Mouse (Mus musculus): ENCODE results near the gene Ccdc90b. TPM values are rescaled to one million over a fixed set of nuclear protein-coding genes. Genes with fewer than 3 reads are reported as not detected.

Ccdc90b gene
- total RNA-seq (2021) = 10 to 100 TPM; 14.9 to 15.6 TPM
- long read RNA-seq, transcript Ccdc90b-201 (9 exons, 1,596 nt) = major isoform, 11 of 16 reads
- long read RNA-seq, partial matches to known transcripts = 0 of 16 reads
- long read RNA-seq, other reads (novel, unspliced or antisense) = 5 of 16 reads

DNA sequence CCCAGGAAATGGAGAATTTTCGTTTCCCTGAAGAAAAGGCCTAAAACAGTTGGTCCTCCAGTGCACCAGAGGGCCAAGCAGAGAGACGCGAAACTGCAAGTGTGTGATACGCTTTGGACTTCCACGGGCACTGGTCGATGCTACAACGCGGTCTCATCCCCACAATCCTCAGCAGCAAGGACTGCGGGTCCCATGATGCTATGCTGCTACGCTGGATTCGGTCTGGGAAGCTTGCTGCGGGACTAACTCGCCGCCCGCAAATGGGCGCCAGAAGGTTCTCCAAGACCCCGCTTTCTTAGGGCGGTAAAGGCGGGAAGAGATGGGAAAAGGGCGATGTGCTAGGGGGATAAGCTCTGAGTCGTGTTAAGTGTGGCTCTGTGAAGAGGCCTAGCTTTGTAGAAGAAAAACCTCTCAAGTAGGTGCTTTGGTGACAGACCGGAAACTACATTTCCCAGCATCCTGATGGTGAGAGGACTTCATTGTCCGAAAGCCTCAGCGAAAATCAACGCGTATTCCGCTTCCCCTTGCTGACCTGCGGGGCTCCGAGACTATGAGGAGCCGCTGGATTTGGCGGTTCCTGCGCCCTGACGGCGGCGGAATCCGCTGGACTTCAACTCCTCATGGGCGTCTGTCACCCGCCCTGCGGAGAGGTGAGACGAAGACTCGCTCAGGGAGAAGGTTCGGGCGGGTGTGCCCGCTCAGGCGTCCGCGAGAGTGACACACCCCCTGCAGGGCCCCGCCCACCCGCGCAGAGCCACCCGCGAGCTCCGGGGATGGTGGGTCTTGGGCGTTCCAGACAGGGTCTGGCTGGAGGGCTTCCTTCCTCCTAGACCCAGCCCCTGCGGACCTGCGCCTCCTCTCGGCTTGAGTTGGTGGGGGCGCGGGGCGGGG, at the start of gene Ccdc90b:
Gene Ccdc90b, plus strand, starts transcription at position 164 of the 891 bp plus-strand sequence.
- peak; percentile 91 to 97 for DNase-seq (ENCODE audit: low spot score in 2 of 2)

DNA sequence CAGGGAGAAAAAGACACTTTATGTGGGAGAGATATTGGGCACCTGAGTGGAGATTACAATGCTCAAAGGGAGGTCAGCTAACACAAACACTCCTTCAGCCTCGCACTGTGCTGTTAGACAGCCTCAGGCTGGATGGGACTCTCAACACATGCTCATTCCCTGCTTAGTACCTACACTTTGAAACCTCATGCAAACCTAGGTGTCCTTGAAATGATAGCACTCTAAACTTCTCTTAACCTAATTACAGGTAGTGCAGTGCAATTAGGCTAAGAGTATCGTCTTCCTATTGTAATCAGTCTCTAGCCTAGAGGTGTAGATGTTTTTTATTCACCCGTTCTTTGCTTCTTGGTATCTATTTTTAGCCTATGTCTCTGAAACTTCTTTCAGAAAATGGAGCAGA, 40.6 kb upstream of the Ccdc90b start:
- DNase-seq (ENCODE audit: low spot score in 2 of 2) = no peak

DNA sequence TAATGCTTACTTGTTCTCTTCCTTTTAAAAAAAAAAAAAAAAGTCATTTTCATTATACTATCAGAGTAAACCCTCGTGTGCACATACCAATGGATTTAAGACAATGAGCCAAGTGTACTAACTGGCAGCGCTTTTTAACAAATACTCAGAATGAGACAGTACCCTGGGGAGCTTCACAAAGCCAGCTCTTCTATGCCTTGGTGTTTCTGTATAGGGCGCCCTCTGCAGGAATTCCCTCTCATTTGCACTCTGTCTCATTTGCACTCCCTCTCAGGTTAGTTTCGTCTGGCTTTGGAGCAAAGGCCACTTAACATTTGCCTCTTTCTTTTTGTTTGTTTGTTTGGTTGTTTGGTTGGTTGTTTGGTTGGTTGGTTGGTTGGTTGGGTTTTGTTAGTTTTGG, 40.1 kb upstream of the Ccdc90b start:
- peak in 1 of 2 experiments; percentile 58 for DNase-seq (ENCODE audit: low spot score in 2 of 2)

DNA sequence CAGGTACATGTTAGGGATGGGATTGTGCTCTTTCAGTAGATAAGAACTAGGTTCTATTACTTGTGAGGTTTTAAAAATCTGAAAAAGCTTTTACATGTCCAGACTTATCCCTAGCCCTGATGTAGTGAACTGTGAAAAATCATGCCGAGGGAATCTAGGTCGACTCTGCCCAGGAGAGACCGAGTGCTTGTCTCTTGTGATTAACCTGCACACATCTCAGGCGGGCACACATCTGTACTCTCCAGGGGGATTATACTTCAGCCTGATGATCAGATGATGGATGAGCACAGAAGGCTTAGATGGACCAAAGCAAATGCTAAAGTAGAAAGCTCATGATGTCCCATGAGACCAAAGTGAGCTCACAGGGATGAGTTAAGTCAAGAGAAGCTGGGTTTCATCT, 31.7 kb upstream of the Ccdc90b start:
- DNase-seq (ENCODE audit: low spot score in 2 of 2) = no peak

DNA sequence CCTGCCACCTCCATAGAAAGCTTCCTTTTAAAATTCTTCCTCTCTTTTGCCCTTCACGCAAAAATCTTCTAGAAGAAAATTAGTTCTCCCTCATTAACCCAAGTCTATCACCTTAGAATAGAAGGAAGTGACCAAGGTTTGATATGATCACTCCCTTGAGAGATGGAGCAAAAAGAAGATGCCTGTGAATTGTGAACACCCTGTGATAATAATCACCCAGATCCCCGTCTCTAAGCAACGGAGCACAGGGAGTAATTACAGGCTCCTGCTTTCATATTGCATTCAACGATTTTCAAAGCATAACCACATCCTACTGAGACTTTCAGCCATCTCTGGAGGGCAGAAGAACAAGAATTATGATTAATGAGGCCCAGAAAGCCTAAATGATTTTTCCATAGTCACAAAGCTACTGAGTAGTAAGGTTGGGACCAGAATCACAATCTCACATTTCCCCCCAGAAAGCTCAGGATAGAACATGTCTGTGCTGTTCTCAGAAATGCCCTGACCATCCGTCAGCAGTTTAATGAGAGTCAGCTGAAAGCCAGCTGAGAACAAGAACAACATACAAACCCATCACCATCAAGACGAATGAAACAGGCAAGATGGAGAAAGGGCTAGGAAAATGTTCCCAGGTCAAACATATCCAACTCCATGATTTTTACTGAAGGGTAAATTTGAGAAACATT, 28.5 kb upstream of the Ccdc90b start:
- DNase-seq (ENCODE audit: low spot score in 2 of 2) = peak in 1 of 2 experiments; percentile 31

DNA sequence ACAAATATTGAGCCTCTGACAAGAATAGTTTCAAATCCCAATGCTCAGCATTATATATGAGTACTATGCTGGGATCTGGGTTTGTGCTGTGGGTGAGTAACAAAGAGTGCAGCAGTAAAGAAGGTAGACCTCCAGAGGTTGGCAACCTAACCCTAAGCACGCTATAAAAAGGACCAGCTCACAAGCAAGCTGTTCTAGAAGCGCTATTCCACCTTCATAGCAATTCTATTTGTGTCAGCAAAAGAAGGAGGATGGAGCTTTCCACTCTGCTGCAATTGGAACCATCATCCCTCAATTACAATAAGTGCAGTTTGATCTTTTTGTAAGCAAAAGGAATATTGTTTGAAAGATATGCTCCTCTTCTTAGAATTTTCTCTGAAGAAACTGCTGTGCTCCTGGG, 14.2 kb upstream of the Ccdc90b start:
- no peak for DNase-seq (ENCODE audit: low spot score in 2 of 2)

DNA sequence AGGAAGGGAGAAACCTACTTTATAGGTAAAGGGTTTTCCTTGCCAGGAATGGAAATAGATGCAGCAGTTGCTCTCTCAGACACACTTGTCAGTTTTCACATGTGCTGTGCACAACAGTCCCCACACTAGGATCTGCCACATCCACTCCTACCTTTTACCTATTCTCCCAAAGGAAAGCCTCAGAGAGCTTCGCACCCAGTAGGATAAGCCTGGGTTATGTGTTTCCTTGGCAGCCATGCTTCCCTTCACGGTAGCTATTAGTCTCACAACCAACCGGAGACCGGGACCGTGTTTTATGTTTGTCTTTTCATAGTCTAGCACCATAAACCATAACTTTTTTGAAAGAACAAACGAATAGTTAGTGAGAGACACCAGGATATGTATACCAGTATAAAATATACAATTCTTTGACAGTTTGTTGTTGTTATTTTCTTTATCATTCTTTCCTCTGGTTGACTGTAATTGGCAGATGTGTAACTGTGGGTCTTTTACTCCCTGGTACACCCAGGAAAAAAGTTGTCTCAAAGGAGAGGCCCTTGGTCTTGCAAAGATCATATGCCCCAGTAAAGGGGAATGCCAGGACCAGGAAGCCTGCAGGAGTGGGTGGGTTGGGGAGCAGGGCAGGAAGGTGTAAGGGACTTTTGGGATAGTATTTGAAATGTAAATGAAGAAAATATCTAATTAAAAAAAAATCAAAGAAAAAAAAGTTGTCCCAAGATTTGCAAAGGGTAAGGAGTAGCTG, 10.5 kb upstream of the Ccdc90b start:
- DNase-seq (ENCODE audit: low spot score in 2 of 2) = no peak

DNA sequence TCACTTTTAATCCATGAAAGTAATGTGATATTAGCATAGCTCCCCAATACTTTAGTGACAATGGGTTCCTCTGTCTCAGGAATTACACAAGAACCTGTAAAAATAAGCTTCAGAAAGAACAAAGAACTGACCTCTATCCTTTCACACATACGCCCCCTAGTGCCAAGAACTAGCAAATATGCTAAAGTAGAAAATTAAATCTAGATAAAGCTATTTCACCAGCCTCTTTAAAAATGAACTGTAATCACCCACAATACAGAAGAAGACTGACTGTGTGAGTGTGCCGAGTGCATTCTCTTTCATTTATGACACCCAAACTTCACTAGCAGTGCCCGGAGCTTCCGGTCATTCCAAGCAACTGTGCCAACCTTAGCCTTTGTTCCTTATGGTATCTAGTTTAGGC, 10.0 kb upstream of the Ccdc90b start:
- peak in 1 of 2 experiments; percentile 70 for DNase-seq (ENCODE audit: low spot score in 2 of 2)

DNA sequence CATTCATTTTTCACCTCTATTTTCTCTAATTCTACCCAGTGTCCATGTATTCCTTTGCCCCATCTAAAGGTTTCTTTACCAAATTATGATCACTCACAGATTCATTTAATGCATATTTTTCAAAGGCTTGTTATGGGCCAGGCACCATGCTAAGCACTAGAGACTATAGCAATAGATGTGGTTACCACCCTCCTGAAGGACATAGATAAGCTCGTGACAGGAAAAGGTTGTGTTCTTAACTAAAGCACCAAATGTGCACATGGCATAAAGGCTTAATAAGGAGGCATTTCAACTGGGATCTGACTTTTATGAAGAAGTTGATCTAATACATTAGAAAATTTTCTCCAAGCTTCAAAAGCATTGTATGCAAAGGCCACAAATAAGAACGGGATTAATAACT, 2.2 kb upstream of the Ccdc90b start:
- no peak for DNase-seq (ENCODE audit: low spot score in 2 of 2)

DNA sequence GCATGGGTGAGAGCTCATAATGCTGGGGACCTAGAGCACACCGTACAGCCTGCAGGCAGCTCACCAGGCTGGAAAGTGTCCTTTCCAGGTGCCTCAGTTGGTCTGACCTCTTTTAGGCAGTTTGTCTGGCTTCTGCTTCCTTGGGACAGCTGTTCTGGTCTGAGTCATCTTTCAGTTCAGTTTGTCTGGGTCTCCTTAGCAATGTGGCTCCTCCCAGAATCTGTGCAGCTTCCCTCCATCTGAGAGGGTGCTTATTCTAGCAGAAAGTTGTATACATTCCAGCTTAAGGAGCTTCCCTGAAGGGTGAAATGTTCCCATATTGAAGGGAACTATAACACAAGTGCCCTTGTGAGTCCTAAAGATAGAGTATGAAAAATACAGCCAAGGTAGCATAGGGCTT, 5.8 kb downstream of the Ccdc90b start:
- no peak for DNase-seq (ENCODE audit: low spot score in 2 of 2)

DNA sequence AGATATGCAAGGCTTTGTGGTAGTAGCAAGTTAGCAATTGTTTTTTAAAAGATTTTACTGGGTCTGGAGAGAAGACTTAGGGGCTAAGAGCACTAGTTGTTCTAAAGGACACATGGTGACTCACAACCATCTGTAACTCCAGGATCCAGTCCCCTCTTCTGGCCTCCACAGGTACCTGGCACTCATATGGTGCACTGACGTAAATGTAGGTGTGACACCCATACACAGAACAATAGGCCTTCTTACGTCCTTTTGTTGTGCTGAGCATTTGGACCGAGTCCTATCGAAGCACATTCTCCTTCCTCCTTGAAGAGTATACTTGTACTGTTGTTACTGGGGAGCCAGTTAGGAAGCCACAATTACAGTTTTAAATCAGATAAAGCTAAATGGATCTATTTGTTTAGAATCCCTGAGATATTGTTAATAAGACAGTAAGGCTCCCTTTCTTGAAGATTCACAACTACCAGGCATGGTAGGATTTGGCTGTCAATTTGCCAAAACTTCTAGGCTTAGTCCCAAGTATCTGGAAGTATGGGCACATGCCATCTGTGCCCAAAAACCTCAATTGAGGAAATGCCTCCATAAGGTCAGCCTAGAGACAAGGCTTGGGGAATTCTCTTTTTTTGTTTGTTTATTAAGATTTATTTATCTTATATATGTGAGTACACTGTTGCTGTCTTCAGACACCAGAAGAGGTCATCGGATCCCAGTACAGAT, 19.7 kb downstream of the Ccdc90b start:
- peak; percentile 19 to 57 for DNase-seq (ENCODE audit: low spot score in 2 of 2)

DNA sequence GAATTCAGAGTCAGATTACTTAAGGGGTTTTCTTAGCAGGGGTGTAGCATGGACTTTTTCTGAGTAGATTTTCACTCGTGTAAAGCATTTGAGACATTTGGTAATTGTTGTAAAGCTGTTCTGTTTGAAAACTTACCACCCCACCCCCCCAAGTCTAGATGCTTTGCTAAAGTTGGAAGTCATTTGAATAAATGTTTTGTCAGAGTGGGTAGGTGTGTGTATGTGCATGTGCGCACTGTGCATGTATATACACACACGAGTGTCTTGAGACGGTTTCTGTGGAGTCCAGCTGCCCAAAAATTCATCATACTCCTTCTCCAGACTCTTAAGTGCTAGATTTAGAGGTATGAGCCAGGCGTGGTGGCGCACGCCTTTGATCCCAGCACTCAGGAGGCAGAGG, 22.6 kb downstream of the Ccdc90b start:
- no peak for DNase-seq (ENCODE audit: low spot score in 2 of 2)

DNA sequence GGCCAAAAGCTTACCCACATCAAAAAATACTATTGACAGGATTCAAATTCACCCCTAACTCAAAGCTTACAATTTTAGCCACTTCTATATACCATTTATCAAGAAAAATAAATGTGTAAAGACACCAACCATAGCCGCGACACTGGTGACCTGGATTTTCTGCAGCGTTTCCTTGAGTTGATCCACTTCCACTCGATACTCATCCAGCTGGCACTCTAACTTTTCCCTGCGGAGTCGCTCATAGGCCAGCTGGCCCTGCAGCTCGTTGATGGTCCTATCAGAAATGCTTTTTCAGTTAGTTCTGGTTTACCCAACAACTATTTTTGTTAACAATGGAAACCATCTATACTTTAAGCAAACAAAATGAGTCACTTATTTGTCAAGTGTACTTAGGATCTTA, 29.0 kb downstream of the Ccdc90b start:
- no peak for DNase-seq (ENCODE audit: low spot score in 2 of 2)

DNA sequence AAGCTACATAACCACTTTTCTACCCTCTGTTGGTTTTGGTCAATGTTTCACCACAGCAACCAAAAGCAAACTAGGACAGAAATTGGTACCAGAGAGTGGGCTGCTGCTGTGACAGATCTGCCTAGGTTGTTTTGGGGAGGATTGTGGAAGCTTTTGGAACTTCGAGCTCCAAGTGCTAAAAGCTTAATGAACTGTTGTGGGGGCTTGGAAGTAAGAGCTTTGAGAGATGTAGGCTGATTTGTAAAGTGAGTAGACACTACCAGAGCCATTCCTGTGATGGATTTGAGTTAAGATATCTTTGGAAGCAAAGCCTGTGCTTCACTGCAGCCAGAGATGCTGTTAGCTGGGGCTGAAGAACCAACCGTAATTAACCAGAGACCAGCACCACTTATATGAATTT, 29.9 kb downstream of the Ccdc90b start:
- no peak for DNase-seq (ENCODE audit: low spot score in 2 of 2)

DNA sequence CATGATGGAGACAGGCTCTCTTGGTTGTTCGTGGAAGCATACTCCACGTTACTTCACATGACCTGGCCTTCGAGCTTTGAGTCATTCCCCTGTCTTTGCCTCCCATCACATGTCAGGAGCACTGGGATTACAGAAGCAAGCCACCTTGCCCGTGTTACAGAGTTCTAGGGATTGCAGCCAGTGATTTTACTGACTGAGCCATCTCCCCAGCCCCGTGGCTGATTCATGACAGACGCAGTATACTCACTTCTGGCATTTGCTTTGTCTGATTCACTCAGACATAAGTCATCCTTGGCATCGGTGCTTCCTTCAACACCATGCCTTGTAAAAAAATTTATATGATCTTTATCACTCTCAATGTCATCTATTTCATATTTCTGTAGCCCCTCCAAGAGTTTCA, 44.0 kb downstream of the Ccdc90b start:
- no peak for DNase-seq (ENCODE audit: low spot score in 2 of 2)

DNA sequence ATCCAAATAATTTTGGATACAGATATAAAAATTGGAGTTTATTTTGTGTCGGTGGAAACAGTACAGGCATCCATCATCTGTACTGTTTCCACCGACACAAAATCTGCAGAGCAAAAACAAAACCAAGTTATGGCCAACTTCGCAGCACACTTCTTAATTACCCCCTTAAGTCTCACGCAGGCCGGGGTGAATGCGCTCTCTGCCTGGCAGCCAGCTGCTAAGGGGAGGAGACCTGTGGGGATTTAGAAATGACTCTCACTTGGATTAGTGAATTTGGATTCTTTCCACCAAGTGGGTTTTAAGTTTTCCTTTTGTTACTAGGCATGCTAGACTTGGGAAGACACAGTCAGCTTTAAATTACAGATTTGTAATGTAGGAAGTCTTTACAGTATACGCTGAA, 49.9 kb downstream of the Ccdc90b start:
- DNase-seq (ENCODE audit: low spot score in 2 of 2) = no peak

DNA sequence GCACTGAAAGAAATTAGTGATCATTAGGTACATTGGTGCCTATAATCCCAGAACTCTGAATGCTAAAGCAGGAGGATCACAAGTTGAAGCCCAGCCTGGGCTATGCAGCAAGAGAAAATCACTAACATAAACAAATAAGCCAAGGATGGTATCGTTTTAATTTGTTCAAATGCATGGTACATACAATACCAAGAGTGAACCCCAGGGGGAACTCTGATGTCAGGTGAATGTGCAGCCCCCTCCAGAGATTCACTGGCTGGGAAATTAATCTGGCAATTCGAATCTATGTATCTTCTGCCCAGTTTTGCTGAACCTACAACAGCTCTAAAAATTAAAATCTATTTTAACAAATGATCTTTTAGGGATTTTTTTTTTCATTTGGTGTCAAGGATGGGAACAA, 63.5 kb downstream of the Ccdc90b start:
- DNase-seq (ENCODE audit: low spot score in 2 of 2) = no peak

DNA sequence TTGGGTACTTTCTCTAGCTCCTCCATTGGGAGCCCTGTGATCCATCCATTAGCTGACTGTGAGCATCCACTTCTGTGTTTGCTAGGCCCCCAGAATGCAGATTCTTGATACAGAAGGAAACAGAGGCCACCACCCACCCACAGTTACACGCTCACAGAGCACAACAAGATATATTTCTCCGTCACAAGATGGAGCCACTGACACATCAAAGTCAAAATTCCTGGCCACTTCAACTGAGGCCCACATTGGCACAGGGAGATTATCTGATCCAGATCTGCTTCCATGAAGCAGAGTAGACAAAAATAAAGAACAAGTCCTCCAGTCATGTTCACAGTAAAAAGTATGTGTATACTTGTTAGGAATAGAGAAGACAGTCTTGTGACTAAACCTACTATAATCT, 69.2 kb downstream of the Ccdc90b start:
- DNase-seq (ENCODE audit: low spot score in 2 of 2) = peak; percentile 42 to 62
